Mouse (Mus musculus) lung, embryonic 16.5 days (tissue): ENCODE measurements around the gene Chchd4. TPM values are rescaled to one million over a fixed set of nuclear protein-coding genes. Genes with fewer than 3 reads are reported as not detected.

Experiments used
- ATAC-seq: fragments of 200-750 bp; cut with Nextera tagmentation; 2 replicates; pipeline ENCODE4 v1.8.0; 2017; ENCODE audit warnings: low read depth, mild to moderate bottlenecking, moderate library complexity
- H3K27ac ChIP-seq: fragments of 300-500 bp; sonication (generic); 2 replicates; pipeline ENCODE4 v1.5.1; 2014; ENCODE audit warnings: mild to moderate bottlenecking, control low read depth, low read length
- H3K27me3 ChIP-seq: fragments of 300-500 bp; sonication (generic); 2 replicates; pipeline ENCODE4 v1.6.1; 2014; ENCODE audit warnings: low read depth, low read length, mixed read lengths; ENCODE audit not compliant: control insufficient read depth, insufficient read depth
- H3K36me3 ChIP-seq: fragments of 300-500 bp; sonication (generic); 2 replicates; pipeline ENCODE4 v1.6.1; 2014; ENCODE audit warnings: low read length; ENCODE audit not compliant: control insufficient read depth, insufficient read depth
- H3K4me1 ChIP-seq: fragments of 300-500 bp; sonication (generic); replicated peaks from 2 replicates; pipeline ENCODE4 v1.6.1; 2014; ENCODE audit warnings: low read length, mixed read lengths; ENCODE audit not compliant: control insufficient read depth, insufficient read depth
- H3K4me2 ChIP-seq: fragments of 300-500 bp; sonication (generic); 2 replicates; pipeline ENCODE4 v1.6.1; 2014; ENCODE audit warnings: low read depth, low read length, control low read depth
- H3K4me3 ChIP-seq: fragments of 300-500 bp; sonication (generic); 2 replicates; pipeline ENCODE4 v1.5.1; 2014; ENCODE audit warnings: mild to moderate bottlenecking, low read length, control low read depth
- H3K9ac ChIP-seq: fragments of 300-500 bp; sonication (generic); 2 replicates; pipeline ENCODE4 v1.6.1; 2014; ENCODE audit warnings: low read length, control low read depth
- H3K9me3 ChIP-seq: fragments of 300-500 bp; sonication (generic); 2 replicates; pipeline ENCODE4 v1.6.1; 2016; ENCODE audit warnings: low read length; ENCODE audit not compliant: control insufficient read depth
- WGBS: fragments of 180-500 bp; shearing (Covaris S2); extraction: QIAGEN DNeasy Blood & Tissue Kit; methylation state at CpG from one replicate; pipeline ENCODE4 v1.1.7; 2014; 5-methylcytosine and 5-hydroxymethylcytosine counted together
- polyA plus RNA-seq: library from polyadenylated mRNA; unstranded; fragments of >200 nt; fragmentation: Nextera tagmentation; extraction: Ambion mirVana; gene quantifications from 2 replicates; pipeline ENCODE4 v1.2.1, GENCODE M21; 2015

The Chchd4 gene
- polyA plus RNA-seq, 1 experiment from 2014 or later, result 22.2 TPM

DNA sequence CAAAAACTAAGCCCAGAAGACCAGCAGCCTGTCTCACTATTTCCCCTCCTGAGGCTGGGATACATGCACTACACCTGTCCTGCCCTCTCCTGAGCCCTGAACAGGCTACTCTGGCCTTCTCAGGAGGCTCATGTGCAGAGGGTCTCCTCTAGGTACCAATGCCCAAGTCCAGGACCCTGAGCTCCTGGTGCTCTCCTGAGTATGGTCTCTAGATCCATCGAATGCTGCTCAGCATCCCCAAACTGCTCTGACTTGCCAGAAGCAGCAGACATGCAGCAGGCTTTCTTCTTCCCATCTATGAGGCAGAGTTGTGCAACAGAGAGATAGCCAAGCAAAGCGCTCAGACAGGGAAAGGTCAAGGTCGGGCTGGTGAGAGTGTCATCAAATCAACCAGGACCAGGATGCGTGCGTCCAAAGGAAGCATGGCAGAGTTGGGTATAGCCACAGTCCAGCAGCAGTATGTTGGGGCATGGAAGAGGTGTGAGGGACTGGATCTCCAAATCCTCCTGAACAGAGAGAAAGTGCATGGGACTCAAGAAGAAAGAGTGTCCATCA, 56.0 kb downstream of the Chchd4 start:
- H3K9ac ChIP-seq, result no peak overlapping the region
- no peaks in the 10 kb centered on the region for H3K36me3 ChIP-seq
- peaks cover 16% of the 10 kb centered on the region for H3K27me3 ChIP-seq
- no peak overlapping the region for H3K4me3 ChIP-seq
- no peaks in the 10 kb centered on the region for H3K9me3 ChIP-seq
- no peak for ATAC-seq
- 65% methylated on average over 5 of the region's 5 CpGs for whole genome bisulfite sequencing
- no peak overlapping the region for H3K4me2 ChIP-seq
- H3K4me1 ChIP-seq, result no peaks in the 10 kb centered on the region
- no peak overlapping the region for H3K27ac ChIP-seq

DNA sequence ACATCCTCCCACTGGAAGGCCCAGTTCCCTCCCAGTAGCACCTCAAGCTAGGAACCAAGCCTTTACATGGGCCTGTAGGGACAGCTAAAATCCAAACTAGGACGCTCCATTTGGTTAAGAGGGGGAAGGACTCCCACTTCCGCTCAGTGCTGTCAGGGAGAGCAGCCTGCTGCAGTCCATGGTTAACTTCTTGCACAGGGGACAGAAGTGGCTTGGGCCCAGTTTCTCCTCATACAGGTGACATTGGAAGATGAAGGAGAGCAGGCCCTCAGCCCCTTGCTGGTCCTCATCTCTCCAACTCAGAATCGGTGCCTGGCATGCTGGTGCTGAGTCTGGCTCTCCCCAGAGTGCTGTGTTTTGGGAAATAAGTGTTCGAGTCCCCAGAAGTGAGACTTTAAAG, 57.2 kb downstream of the Chchd4 start:
- WGBS, result 68% methylated on average over 4 of the region's 4 CpGs
- H3K9ac ChIP-seq, result no peak overlapping the region
- no peak overlapping the region for H3K27ac ChIP-seq
- ATAC-seq, result no peak
- no peaks in the 10 kb centered on the region for H3K9me3 ChIP-seq
- peaks cover 28% of the 10 kb centered on the region for H3K27me3 ChIP-seq
- H3K4me3 ChIP-seq, result no peak overlapping the region
- H3K4me2 ChIP-seq, result no peak overlapping the region
- 0 out of 2 replicates have a peak, but pooled peaks cover 3% of the 10 kb centered on the region for H3K4me1 ChIP-seq
- no peaks in the 10 kb centered on the region for H3K36me3 ChIP-seq

DNA sequence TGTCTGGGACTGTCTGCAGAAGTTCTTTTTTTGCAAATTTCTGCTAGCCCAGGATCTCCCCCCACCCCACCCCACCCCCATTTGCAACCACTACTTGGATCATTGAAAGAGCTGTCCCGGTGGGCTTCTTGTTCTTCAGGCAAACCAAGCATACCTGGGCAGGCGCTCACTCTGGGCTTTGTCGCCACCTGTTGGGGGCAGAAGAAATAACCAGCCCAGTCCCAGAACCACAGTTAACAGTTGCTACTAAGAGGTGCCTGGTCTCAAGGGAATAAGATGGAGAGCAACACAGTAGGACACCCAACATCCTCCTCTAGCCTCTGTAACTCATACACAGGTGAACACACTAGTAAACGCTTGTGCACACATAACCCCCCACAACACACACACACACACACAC, 58.5 kb downstream of the Chchd4 start:
- H3K4me2 ChIP-seq, result no peak overlapping the region
- 3% methylated on average over 4 of the region's 4 CpGs for WGBS
- H3K4me3 ChIP-seq, result no peak overlapping the region
- H3K4me1 ChIP-seq, result 0 out of 2 replicates have a peak, but pooled peaks cover 3% of the 10 kb centered on the region
- peaks cover 41% of the 10 kb centered on the region for H3K27me3 ChIP-seq
- no peaks in the 10 kb centered on the region for H3K9me3 ChIP-seq
- H3K9ac ChIP-seq, result no peak overlapping the region
- no peaks in the 10 kb centered on the region for H3K36me3 ChIP-seq
- no peak for ATAC-seq
- H3K27ac ChIP-seq, result no peak overlapping the region

Other genes with a start within 250 kb of the Chchd4 start
- gene Wnt7a, start 62.2 kb downstream of the Chchd4 start, polyA plus RNA-seq, result 2.5 and 3.3 TPM in 2 replicates
- 52.4 and 57.1 TPM in 2 replicates for gene Tmem43, start 157 bp upstream of the Chchd4 start, polyA plus RNA-seq
- gene Xpc, start 42.3 kb upstream of the Chchd4 start, polyA plus RNA-seq, result 17.9 and 18.9 TPM in 2 replicates
- gene Lsm3, start 42.4 kb upstream of the Chchd4 start, polyA plus RNA-seq, result 245 and 255 TPM in 2 replicates
- gene Slc6a6, start 210.5 kb upstream of the Chchd4 start, polyA plus RNA-seq, result 47.1 and 51.7 TPM in 2 replicates